Mouse (Mus musculus) lung, adult 10 weeks (tissue): ENCODE measurements around the gene Dlx1. TPM values are rescaled to one million over a fixed set of nuclear protein-coding genes. Genes with fewer than 3 reads are reported as not detected.

Experiments used
- polyA plus RNA-seq: library from polyadenylated mRNA; stranded (reverse); fragments of 350-450 nt; fragmentation: Illumina TruSeq; extraction: RNeasy Lipid Tissue Mini Kit (QIAGEN cat#74804); gene quantifications from one replicate; pipeline ENCODE4 v1.2.3, GENCODE M21; 2014; ENCODE audit warnings: low read depth, low replicate concordance; ENCODE audit not compliant: insufficient read depth

Gene Dlx1
- not detected for polyA plus RNA-seq

GRCm38 (mm10) chr2:71528014-71528713, at the start of gene Dlx1:
Gene Dlx1 (plus strand): TSS chr2:71528113.

GRCm38 (mm10) chr2:71546640-71547071, 18.7 kb downstream of the Dlx1 start, which contains the start of gene Dlx2:
Gene Dlx2 (minus strand): TSS chr2:71546754.

Other genes starting within 250 kb of the Dlx1 start
- gene Slc25a12, start 160.4 kb upstream of the Dlx1 start, polyA plus RNA-seq, result 14.2 TPM
- 18.4 TPM for gene Hat1, start 139.2 kb upstream of the Dlx1 start, polyA plus RNA-seq
- gene Metap1d, start 74.8 kb upstream of the Dlx1 start, polyA plus RNA-seq, result 13.9 TPM
- not detected for gene Dlx2, start 18.6 kb downstream of the Dlx1 start, polyA plus RNA-seq
- 51.7 TPM for gene Itga6, start 217.5 kb downstream of the Dlx1 start, polyA plus RNA-seq